Mouse (Mus musculus) midbrain, embryonic 11.5 days (tissue): Measurements from ENCODE around the gene Prap1. TPM values are rescaled to one million over a fixed set of nuclear protein-coding genes. Genes with fewer than 3 reads are reported as not detected.

Source experiments
- ATAC-seq: fragments of 200-750 bp; cut with Nextera tagmentation; 2 replicates; pipeline ENCODE4 v1.8.0; 2017; ENCODE audit warnings: moderate TSS enrichment, moderate library complexity; ENCODE audit not compliant: low FRiP score
- DNase-seq: peaks from one replicate; pipeline ENCODE4 v3.0.0; 2015; ENCODE audit warnings: low spot score; ENCODE audit errors: missing footprints
- H3K27ac ChIP-seq: fragments of 300-500 bp; sonication (generic); 2 replicates; pipeline ENCODE4 v1.5.1; 2014; ENCODE audit warnings: low read depth, low read length
- H3K27me3 ChIP-seq: fragments of 300-500 bp; sonication (generic); 2 replicates; pipeline ENCODE4 v1.6.1; 2014; ENCODE audit warnings: mild to moderate bottlenecking, low read length, moderate library complexity, mixed read lengths; ENCODE audit not compliant: control insufficient read depth, insufficient read depth
- H3K36me3 ChIP-seq: fragments of 300-500 bp; sonication (generic); 2 replicates; pipeline ENCODE4 v1.6.1; 2014; ENCODE audit warnings: mild to moderate bottlenecking, low read length, moderate library complexity, mixed read lengths; ENCODE audit not compliant: control insufficient read depth, insufficient read depth
- H3K4me1 ChIP-seq: fragments of 300-500 bp; sonication (generic); 2 replicates; pipeline ENCODE4 v1.6.1; 2014; ENCODE audit warnings: low read length; ENCODE audit not compliant: control insufficient read depth, insufficient read depth
- H3K4me2 ChIP-seq: fragments of 300-500 bp; sonication (generic); 2 replicates; pipeline ENCODE4 v1.6.1; 2014; ENCODE audit warnings: mild to moderate bottlenecking, moderate library complexity
- H3K4me3 ChIP-seq: fragments of 300-500 bp; sonication (generic); 2 replicates; pipeline ENCODE4 v1.5.1; 2014; ENCODE audit warnings: low read depth, low read length
- H3K9ac ChIP-seq: fragments of 300-500 bp; sonication (generic); 2 replicates; pipeline ENCODE4 v1.6.1; 2014; ENCODE audit warnings: low read length
- H3K9me3 ChIP-seq: fragments of 300-500 bp; sonication (generic); 2 replicates; pipeline ENCODE4 v1.6.1; 2016; ENCODE audit warnings: low read length; ENCODE audit not compliant: control insufficient read depth
- WGBS: fragments of 180-500 bp; shearing (Covaris S2); extraction: QIAGEN DNeasy Blood & Tissue Kit; methylation state at CpG from one replicate; pipeline ENCODE4 v1.1.7; 2014; 5-methylcytosine and 5-hydroxymethylcytosine counted together
- polyA plus RNA-seq: library from polyadenylated mRNA; unstranded; fragments of >200 nt; fragmentation: Nextera tagmentation; extraction: Ambion mirVana; gene quantifications from 2 replicates; pipeline ENCODE4 v1.2.1, GENCODE M21; 2014

Gene Prap1
- polyA plus RNA-seq, 1 experiment from 2014 or later: not detected

GRCm38 (mm10) chr7:140080503-140081156, 12.6 kb upstream of the Prap1 start:
- H3K4me3 ChIP-seq: peak overlapping the region; percentile 22
- DNase-seq (peak; percentile 98), ATAC-seq (peak; percentile 85)
- H3K27ac ChIP-seq: no peak overlapping the region
- peaks cover 22% of the 10 kb centered on the region for H3K4me1 ChIP-seq
- H3K9me3 ChIP-seq: no peaks in the 10 kb centered on the region
- peak overlapping the region; percentile 57 for H3K9ac ChIP-seq
- H3K4me2 ChIP-seq: peak overlapping the region; percentile 52
- 3% methylated on average over 24 of the region's 24 CpGs for WGBS
- no peaks in the 10 kb centered on the region for H3K36me3 ChIP-seq
- peaks cover 27% of the 10 kb centered on the region for H3K27me3 ChIP-seq

- Histone ChIP-seq H3K4me3 (peak overlapping the region; percentile 22), H3K4me2 (peak overlapping the region; percentile 52), H3K27me3 (peaks cover 27% of the 10 kb centered on the region), H3K27ac (no peak overlapping the region), H3K36me3 (no peaks in the 10 kb centered on the region), H3K9me3 (no peaks in the 10 kb centered on the region), H3K4me1 (peaks cover 22% of the 10 kb centered on the region), H3K9ac (peak overlapping the region; percentile 34)
- peak; percentile 15 for ATAC-seq
- 11% methylated on average over 20 of the region's 20 CpGs for WGBS
- DNase-seq: peak; percentile 86
These were observed 11.6 kb upstream of the Prap1 start for GRCm38 (mm10) chr7:140081408-140082241.

GRCm38 (mm10) chr7:140082242-140082678, 10.9 kb upstream of the Prap1 start, which contains the start of gene Caly:
Gene Caly (minus strand): TSS chr7:140082548.
- Histone ChIP-seq H3K4me2 (peak within 1 kb of the TSS; percentile 52), H3K27ac (no peak within 1 kb of the TSS), H3K36me3 (no peaks in the 10 kb centered on the region), H3K9ac (peak within 1 kb of the TSS; percentile 34), H3K4me3 (peak within 1 kb of the TSS; percentile 22), H3K4me1 (peaks cover 22% of the 10 kb centered on the region), H3K27me3 (peaks cover 27% of the 10 kb centered on the region), H3K9me3 (no peaks in the 10 kb centered on the region)
- WGBS: 3% methylated on average over 18 of the region's 18 CpGs
- DNase-seq: peak; percentile 93
- peak; percentile 84 for ATAC-seq

- H3K27ac ChIP-seq: no peak overlapping the region
- H3K4me3 ChIP-seq: no peak overlapping the region
- H3K36me3 ChIP-seq: no peaks in the 10 kb centered on the region
- ATAC-seq (no peak), DNase-seq (no peak)
- H3K9me3 ChIP-seq: no peaks in the 10 kb centered on the region
- no peak overlapping the region for H3K9ac ChIP-seq
- no peak overlapping the region for H3K4me2 ChIP-seq
- no peaks in the 10 kb centered on the region for H3K4me1 ChIP-seq
- no peaks in the 10 kb centered on the region for H3K27me3 ChIP-seq
- WGBS: 79% methylated on average over 10 of the region's 10 CpGs
These were observed 2.6 kb upstream of the Prap1 start for GRCm38 (mm10) chr7:140090601-140091000.

- 76% methylated on average over 5 of the region's 5 CpGs for WGBS
- H3K36me3 ChIP-seq: no peaks in the 10 kb centered on the region
These were observed 1.8 kb downstream of the Prap1 start for GRCm38 (mm10) chr7:140094954-140095353.

GRCm38 (mm10) chr7:140095556-140095955, 2.4 kb downstream of the Prap1 start:
- Histone ChIP-seq H3K4me1 (no peaks in the 10 kb centered on the region), H3K4me3 (no peak overlapping the region), H3K4me2 (no peak overlapping the region), H3K27ac (no peak overlapping the region), H3K9ac (no peak overlapping the region), H3K36me3 (no peaks in the 10 kb centered on the region), H3K9me3 (no peaks in the 10 kb centered on the region), H3K27me3 (no peaks in the 10 kb centered on the region)
- WGBS: 71% methylated on average over 1 of the region's 1 CpGs
- DNase-seq (peak; percentile 59), ATAC-seq (no peak)

More at GRCm38 (mm10) chr7:140094954-140095353, 1.8 kb downstream of the Prap1 start:
- Histone ChIP-seq H3K4me3 (no peak overlapping the region), H3K9me3 (no peaks in the 10 kb centered on the region), H3K4me1 (no peaks in the 10 kb centered on the region), H3K4me2 (no peak overlapping the region), H3K27ac (no peak overlapping the region), H3K9ac (no peak overlapping the region), H3K27me3 (no peaks in the 10 kb centered on the region)
- ATAC-seq: no peak
- peak; percentile 65 for DNase-seq

- no peaks in the 10 kb centered on the region for H3K27me3 ChIP-seq
- no peaks in the 10 kb centered on the region for H3K36me3 ChIP-seq
- H3K4me2 ChIP-seq: no peak overlapping the region
- no peak overlapping the region for H3K4me3 ChIP-seq
- no peak for DNase-seq
- no peak overlapping the region for H3K9ac ChIP-seq
- no peak for ATAC-seq
- H3K9me3 ChIP-seq: no peaks in the 10 kb centered on the region
- H3K27ac ChIP-seq: no peak overlapping the region
- no peaks in the 10 kb centered on the region for H3K4me1 ChIP-seq
These were observed 2.9 kb downstream of the Prap1 start for GRCm38 (mm10) chr7:140096055-140096454.

GRCm38 (mm10) chr7:140098466-140098865, 5.3 kb downstream of the Prap1 start:
- Histone ChIP-seq H3K27me3 (no peaks in the 10 kb centered on the region), H3K9ac (no peak overlapping the region), H3K27ac (no peak overlapping the region), H3K4me2 (no peak overlapping the region), H3K36me3 (no peaks in the 10 kb centered on the region), H3K4me3 (no peak overlapping the region), H3K9me3 (no peaks in the 10 kb centered on the region), H3K4me1 (peaks cover 4% of the 10 kb centered on the region; the same call in 1 of the 2 replicates)
- ATAC-seq (no peak), DNase-seq (peak; percentile 26)
- 89% methylated on average over 1 of the region's 1 CpGs for WGBS

- ATAC-seq: peak; percentile 38
- 77% methylated on average over 10 of the region's 10 CpGs for WGBS
- peak overlapping the region; percentile 58 for H3K4me2 ChIP-seq
- H3K9me3 ChIP-seq: no peaks in the 10 kb centered on the region
- peak; percentile 78 for DNase-seq
- H3K4me1 ChIP-seq: peaks cover 4% of the 10 kb centered on the region; the same call in 1 of the 2 replicates
- H3K27ac ChIP-seq: no peak overlapping the region
- H3K9ac ChIP-seq: peak overlapping the region; percentile 50; the same call in 1 of the 2 replicates
- no peaks in the 10 kb centered on the region for H3K27me3 ChIP-seq
- peak overlapping the region; percentile 26; the same call in 1 of the 2 replicates for H3K4me3 ChIP-seq
- H3K36me3 ChIP-seq: peaks cover 2% of the 10 kb centered on the region
These were observed 8.3 kb downstream of the Prap1 start for GRCm38 (mm10) chr7:140101498-140101897.
